Mouse (Mus musculus) neural tube, embryonic 13.5 days (tissue): ENCODE data around the gene Gse1. TPM values are rescaled to one million over a fixed set of nuclear protein-coding genes. Genes with fewer than 3 reads are reported as not detected.

Experiments used
- ATAC-seq: fragments of 200-750 bp; cut with Nextera tagmentation; 2 replicates; pipeline ENCODE4 v1.8.0; 2017; ENCODE audit warnings: low read depth, mild to moderate bottlenecking, moderate TSS enrichment, moderate library complexity
- H3K27ac ChIP-seq: fragments of 300-500 bp; sonication (generic); replicated peaks from 2 replicates; pipeline ENCODE4 v1.5.1; 2015; ENCODE audit warnings: moderate library complexity, mild to moderate bottlenecking, inconsistent platforms
- H3K27me3 ChIP-seq: fragments of 300-500 bp; sonication (generic); 2 replicates; pipeline ENCODE4 v1.6.1; 2015; ENCODE audit warnings: mild to moderate bottlenecking, inconsistent platforms
- H3K36me3 ChIP-seq: fragments of 300-500 bp; sonication (generic); 2 replicates; pipeline ENCODE4 v1.6.1; 2015; ENCODE audit warnings: mild to moderate bottlenecking, inconsistent platforms
- H3K4me1 ChIP-seq: fragments of 300-500 bp; sonication (generic); replicated peaks from 2 replicates; pipeline ENCODE4 v1.6.1; 2015; ENCODE audit warnings: inconsistent platforms
- H3K4me2 ChIP-seq: fragments of 300-500 bp; sonication (generic); 2 replicates; pipeline ENCODE4 v1.6.1; 2015; ENCODE audit warnings: inconsistent platforms, mild to moderate bottlenecking, moderate library complexity
- H3K4me3 ChIP-seq: fragments of 300-500 bp; sonication (generic); 2 replicates; pipeline ENCODE4 v1.5.1; 2015; ENCODE audit warnings: mild to moderate bottlenecking, inconsistent platforms
- H3K9ac ChIP-seq: fragments of 300-500 bp; sonication (generic); 2 replicates; pipeline ENCODE4 v1.6.1; 2015; ENCODE audit warnings: moderate library complexity, mild to moderate bottlenecking, inconsistent platforms
- H3K9me3 ChIP-seq: fragments of 300-500 bp; sonication (generic); 2 replicates; pipeline ENCODE4 v1.6.1; 2016; ENCODE audit warnings: inconsistent platforms
- WGBS: fragments of 180-500 bp; shearing (Covaris S2); methylation state at CpG from one replicate; pipeline ENCODE4 v1.1.7; 2015; 5-methylcytosine and 5-hydroxymethylcytosine counted together
- polyA plus RNA-seq: library from polyadenylated mRNA; unstranded; fragments of >200 nt; fragmentation: Nextera tagmentation; extraction: Ambion mirVana; gene quantifications from 2 replicates; pipeline ENCODE4 v1.2.1, GENCODE M21; 2015

Gene Gse1
- polyA plus RNA-seq, 1 experiment from 2014 or later: 17.1 TPM

DNA sequence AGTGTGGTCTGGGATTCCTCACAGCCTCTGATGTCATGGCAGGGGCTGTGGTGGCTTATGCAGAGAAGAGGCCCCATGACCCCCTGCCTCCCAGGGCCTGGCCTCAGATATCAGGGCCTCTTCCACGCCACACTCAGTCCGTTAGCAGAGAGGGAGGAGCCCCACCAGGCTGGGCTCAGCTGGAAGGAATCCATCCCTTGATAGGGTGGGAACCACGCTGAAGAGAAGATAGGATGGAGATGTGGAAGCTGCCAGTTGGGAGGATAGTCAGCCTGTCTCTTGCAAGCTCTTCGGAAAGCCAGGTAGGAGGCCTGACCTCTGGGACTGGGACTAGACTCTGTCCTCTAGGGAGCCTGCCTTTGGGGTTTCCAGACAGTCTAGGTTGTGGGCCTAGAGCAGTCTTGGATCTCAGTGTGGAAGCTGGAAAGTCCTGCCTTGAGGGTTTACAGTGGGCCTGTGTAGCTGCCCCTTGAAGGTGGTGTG lies 270.1 kb downstream of the Gse1 start:
- H3K27me3 ChIP-seq: no peaks in the 10 kb centered on the region
- no peak for ATAC-seq
- no peaks in the 10 kb centered on the region for H3K36me3 ChIP-seq
- peak overlapping the region; percentile 52 for H3K9ac ChIP-seq
- H3K27ac ChIP-seq: peak overlapping the region; percentile 70
- H3K4me3 ChIP-seq: peak overlapping the region; percentile 8; the same call in 1 of the 2 replicates
- peaks cover 98% of the 10 kb centered on the region for H3K4me1 ChIP-seq
- H3K9me3 ChIP-seq: no peaks in the 10 kb centered on the region
- peak overlapping the region; percentile 44 for H3K4me2 ChIP-seq
- WGBS: 11% methylated on average over 4 of the region's 4 CpGs

DNA sequence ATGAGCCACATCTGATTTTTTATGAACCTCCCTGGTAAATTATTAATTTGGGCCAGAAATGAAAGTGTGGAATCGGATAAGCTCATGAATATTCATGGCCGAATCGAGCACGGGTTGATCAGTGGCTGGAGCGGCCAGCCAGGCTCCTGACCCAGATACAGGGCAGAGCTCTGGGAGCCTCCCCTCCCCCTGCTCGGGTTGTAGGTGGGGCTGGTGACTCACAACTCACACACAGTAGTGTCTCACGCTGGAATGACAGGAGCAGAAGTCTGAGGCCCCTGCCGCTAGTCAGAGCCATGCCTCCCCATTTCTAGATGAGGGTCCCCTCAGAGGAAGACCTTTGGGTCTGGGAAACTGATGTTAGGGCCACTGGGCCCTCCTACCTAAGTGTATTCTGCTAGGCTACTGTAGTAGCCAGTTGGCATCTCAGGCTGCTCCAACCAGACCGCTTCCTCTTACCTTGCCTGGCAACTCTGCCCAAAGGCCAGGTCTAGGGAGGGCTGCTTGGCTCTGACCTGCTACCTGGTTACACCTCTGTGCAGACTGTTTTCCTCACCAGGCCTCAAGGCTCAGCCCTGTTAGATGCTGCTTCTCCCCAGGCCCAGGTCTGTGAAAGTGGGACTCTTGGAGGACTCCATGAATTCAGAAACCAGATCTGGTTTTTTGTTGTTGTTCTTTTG lies 270.8 kb downstream of the Gse1 start:
- Histone ChIP-seq H3K27ac (peak overlapping the region; percentile 70), H3K9me3 (no peaks in the 10 kb centered on the region), H3K9ac (peak overlapping the region; percentile 52), H3K4me1 (peaks cover 98% of the 10 kb centered on the region), H3K36me3 (no peaks in the 10 kb centered on the region), H3K4me3 (peak overlapping the region; percentile 8; the same call in 1 of the 2 replicates), H3K27me3 (no peaks in the 10 kb centered on the region), H3K4me2 (peak overlapping the region; percentile 44)
- ATAC-seq: no peak
- 17% methylated on average over 9 of the region's 9 CpGs for WGBS

DNA sequence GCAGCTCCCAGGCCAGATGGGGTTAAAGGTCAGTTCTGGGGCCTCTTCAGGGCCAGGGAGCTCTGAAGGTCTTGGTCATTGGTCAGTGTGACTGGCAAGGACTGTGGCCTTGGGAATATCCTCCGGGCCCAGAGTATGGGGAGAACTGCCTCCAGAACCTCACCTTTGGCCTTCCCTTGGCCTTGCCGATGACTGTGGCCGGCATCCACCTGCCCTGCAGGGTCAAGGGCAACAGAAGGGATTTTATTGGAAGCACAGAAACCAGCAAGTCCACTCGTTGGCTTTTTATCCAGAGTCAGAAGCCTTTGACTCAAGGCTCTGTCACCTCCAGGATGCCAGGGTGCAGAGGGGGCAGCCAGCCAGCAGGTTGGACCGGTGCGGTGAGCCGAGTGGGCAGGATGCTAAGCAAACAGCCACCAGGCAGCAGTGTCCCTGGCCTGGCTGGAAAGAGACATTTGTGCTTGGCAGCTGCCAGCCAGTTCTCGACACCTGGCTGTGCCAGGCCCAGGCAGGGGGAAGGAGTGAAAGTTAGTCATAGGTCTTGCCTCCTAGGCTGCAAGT lies 272.5 kb downstream of the Gse1 start:
- H3K27ac ChIP-seq: 0 out of 2 replicates have a peak overlapping the region, but pooled peaks have one; percentile 18
- peaks cover 98% of the 10 kb centered on the region for H3K4me1 ChIP-seq
- 0 out of 2 replicates have a peak overlapping the region, but pooled peaks have one; percentile 5 for H3K4me2 ChIP-seq
- no peaks in the 10 kb centered on the region for H3K9me3 ChIP-seq
- H3K36me3 ChIP-seq: no peaks in the 10 kb centered on the region
- ATAC-seq: no peak
- 69% methylated on average over 8 of the region's 8 CpGs for WGBS
- H3K4me3 ChIP-seq: no peak overlapping the region
- no peaks in the 10 kb centered on the region for H3K27me3 ChIP-seq
- H3K9ac ChIP-seq: 0 out of 2 replicates have a peak overlapping the region, but pooled peaks have one; percentile 14

DNA sequence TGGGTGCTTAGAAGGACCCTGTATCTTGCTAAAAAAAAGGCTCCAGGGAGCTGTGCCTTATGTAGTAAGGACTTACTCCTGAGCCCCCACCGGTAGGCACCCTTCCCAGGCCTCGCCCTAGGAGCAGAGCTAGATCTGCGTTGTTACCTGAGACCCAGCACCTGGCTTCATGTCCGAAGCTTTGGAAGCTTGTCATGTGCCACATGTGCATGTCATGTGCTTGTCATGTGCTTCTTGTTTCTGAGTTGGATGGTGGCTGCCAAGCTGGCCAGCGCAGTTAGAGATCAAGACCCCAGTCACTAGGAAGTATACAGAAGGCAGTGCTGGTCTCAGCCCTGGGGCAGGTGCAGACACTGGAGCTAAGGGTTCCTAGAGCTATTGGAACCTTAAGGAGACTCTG lies 273.2 kb downstream of the Gse1 start:
- H3K4me2 ChIP-seq: no peak overlapping the region
- WGBS: 87% methylated on average over 5 of the region's 5 CpGs
- no peaks in the 10 kb centered on the region for H3K27me3 ChIP-seq
- H3K4me1 ChIP-seq: peaks cover 98% of the 10 kb centered on the region
- no peak overlapping the region for H3K9ac ChIP-seq
- H3K27ac ChIP-seq: no peak overlapping the region
- H3K36me3 ChIP-seq: no peaks in the 10 kb centered on the region
- no peaks in the 10 kb centered on the region for H3K9me3 ChIP-seq
- H3K4me3 ChIP-seq: no peak overlapping the region
- ATAC-seq: no peak

DNA sequence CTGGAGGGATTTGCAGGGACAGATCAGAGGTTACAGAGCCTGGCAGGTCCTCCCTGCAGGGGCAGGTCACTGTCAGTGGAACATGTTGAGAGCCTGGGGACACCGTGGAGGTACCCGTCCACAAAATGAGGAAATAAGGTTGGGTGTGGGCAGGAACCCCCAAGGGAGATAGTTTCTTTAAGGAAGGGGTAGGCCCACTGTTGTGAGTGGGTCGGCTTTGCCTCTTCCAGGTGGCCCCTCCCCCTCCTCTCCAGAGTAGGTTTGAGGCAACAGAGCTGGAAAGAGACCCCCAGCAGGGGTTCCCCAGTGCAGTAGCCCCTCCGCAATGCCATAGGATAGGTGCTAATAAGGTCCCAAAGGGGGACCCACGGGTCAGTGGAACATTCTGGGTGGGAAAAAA lies 274.2 kb downstream of the Gse1 start:
- H3K36me3 ChIP-seq: no peaks in the 10 kb centered on the region
- H3K9me3 ChIP-seq: no peaks in the 10 kb centered on the region
- peaks cover 98% of the 10 kb centered on the region for H3K4me1 ChIP-seq
- H3K4me3 ChIP-seq: no peak overlapping the region
- no peak overlapping the region for H3K27ac ChIP-seq
- no peak overlapping the region for H3K9ac ChIP-seq
- 61% methylated on average over 5 of the region's 5 CpGs for WGBS
- no peak for ATAC-seq
- H3K4me2 ChIP-seq: no peak overlapping the region
- no peaks in the 10 kb centered on the region for H3K27me3 ChIP-seq

DNA sequence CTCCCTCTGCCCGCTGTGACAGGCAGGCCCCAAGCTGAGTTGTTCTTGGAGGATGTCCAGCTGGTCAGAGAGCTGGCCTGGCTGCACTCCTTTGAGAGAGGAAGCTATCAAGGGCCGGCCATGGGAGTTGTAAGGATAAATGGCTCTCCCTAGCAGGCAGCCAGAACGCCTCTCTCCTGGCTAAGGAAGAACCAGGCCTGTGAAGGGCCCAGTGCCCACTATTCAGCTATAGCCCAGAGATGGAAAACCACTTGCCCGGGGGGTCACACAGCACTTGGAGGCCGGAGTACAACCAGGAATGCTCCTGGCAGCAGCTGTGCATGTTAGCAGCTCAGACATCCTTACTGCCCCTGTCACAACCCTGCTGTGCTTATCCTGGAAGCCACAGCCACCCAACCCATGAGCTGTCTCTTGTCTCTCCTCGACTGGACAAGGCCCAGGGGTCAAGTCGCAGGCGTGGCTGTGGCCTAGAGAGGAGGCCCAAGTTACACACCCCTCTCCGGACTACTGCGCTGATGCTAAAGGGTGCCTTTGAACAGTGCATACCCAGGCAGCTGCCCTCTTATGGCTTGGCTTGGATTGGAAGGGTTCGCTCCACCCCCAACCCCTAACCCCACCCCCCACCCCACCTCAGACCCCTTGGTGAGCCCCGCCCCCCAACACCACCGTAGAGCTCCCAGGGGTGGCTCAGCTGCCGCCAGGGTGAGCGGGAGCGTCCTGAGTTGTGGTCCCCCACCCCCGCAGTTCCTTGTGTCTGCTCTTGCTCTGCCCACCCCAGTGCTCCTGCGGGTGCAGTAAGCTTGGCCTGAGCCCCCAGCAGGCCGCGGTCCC lies 276.2 kb downstream of the Gse1 start:
- H3K9me3 ChIP-seq: no peaks in the 10 kb centered on the region
- no peaks in the 10 kb centered on the region for H3K36me3 ChIP-seq
- H3K4me1 ChIP-seq: peaks cover 99% of the 10 kb centered on the region
- peak overlapping the region; percentile 94 for H3K27ac ChIP-seq
- peak; percentile 23; the same call in 1 of the 2 replicates for ATAC-seq
- H3K9ac ChIP-seq: peak overlapping the region; percentile 65
- 4% methylated on average over 20 of the region's 20 CpGs for WGBS
- H3K27me3 ChIP-seq: no peaks in the 10 kb centered on the region
- peak overlapping the region; percentile 56 for H3K4me2 ChIP-seq
- H3K4me3 ChIP-seq: peak overlapping the region; percentile 30

DNA sequence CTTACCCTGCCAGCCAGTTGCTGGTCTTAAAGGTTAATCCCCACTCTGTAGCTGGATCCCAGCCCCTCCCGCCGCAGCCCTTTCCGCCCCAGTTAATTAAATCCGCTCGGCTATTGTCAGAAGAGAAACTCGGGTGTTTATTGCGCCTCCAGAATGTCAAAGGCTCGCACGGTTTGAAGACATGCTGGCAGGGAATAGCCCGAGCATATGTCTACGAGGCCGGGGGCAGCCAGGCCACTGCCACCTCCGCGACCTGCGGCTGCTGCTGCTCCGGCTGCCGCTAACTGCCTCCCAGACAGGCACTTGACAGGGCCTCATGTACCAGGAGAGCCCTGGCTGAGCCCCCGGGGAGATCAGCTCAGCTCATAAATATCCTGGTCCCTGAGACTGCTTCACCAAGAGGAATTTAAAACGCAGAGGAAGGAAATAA lies 276.8 kb downstream of the Gse1 start:
- H3K9me3 ChIP-seq: no peaks in the 10 kb centered on the region
- H3K9ac ChIP-seq: peak overlapping the region; percentile 65
- no peaks in the 10 kb centered on the region for H3K27me3 ChIP-seq
- peak overlapping the region; percentile 56 for H3K4me2 ChIP-seq
- 4% methylated on average over 19 of the region's 19 CpGs for WGBS
- peak overlapping the region; percentile 94 for H3K27ac ChIP-seq
- peaks cover 100% of the 10 kb centered on the region for H3K4me1 ChIP-seq
- no peaks in the 10 kb centered on the region for H3K36me3 ChIP-seq
- peak; percentile 6; the same call in 1 of the 2 replicates for ATAC-seq
- peak overlapping the region; percentile 30 for H3K4me3 ChIP-seq

DNA sequence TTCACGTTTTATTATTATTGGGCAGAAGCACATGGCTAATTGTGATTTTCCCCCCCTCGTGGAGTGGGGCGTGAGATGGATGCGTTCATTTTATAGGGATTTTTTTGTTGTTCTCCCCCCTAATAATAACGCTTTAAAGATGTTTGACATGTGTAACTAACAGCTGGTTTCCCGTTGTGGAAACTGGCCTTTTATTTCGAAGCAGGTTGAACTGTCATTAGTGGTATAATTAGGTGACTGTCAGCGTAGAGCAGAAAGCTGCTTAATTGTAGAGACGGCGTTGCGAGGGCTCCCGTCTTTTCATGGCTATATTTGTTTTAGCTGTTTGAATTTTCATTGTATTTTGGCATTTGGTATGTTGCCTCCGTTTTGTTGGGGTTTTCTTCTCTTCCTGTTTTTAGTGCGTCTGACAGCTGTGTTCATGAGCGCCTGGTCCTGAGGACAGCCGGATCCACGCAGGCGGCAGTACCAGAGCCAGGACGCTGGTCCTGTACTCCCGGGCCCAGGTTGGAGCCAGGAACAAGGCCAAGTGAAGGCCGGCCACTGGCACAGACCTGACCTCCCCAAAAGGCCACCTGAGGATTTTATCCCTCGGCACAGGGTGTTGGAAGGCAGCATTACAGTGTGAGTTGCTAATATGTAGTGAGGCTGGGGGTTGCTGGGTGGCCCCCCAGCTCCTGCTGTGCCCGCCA lies 277.5 kb downstream of the Gse1 start:
- Histone ChIP-seq H3K4me2 (peak overlapping the region; percentile 56), H3K36me3 (no peaks in the 10 kb centered on the region), H3K9me3 (no peaks in the 10 kb centered on the region), H3K27me3 (no peaks in the 10 kb centered on the region), H3K27ac (peak overlapping the region; percentile 94), H3K4me1 (peaks cover 100% of the 10 kb centered on the region), H3K4me3 (peak overlapping the region; percentile 30), H3K9ac (peak overlapping the region; percentile 65)
- 12% methylated on average over 23 of the region's 23 CpGs for WGBS
- no peak for ATAC-seq

DNA sequence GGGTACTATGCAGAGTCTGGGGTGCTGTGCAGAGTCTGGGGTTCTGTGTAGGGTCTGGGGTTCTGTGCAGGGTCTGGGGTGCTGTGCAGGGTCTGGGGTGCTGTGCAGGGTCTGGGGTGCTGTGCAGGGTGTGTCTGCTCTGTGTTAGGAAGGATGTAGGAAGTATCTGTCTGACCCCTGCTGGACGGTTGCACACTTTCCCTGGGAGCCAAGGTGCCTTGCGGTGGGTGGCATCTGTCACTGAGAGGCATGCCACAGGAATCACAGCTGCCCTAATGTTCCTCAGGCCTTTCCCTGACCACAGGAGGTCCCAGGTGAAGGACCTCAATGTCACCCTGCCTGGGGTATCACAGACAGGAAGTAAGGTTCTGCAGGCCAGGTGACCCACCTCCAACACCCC lies 278.3 kb downstream of the Gse1 start:
- Histone ChIP-seq H3K9ac (no peak overlapping the region), H3K4me1 (peaks cover 100% of the 10 kb centered on the region), H3K4me2 (no peak overlapping the region), H3K27ac (no peak overlapping the region), H3K9me3 (no peaks in the 10 kb centered on the region), H3K4me3 (no peak overlapping the region), H3K36me3 (no peaks in the 10 kb centered on the region), H3K27me3 (no peaks in the 10 kb centered on the region)
- 52% methylated on average over 2 of the region's 2 CpGs for WGBS
- no peak for ATAC-seq

DNA sequence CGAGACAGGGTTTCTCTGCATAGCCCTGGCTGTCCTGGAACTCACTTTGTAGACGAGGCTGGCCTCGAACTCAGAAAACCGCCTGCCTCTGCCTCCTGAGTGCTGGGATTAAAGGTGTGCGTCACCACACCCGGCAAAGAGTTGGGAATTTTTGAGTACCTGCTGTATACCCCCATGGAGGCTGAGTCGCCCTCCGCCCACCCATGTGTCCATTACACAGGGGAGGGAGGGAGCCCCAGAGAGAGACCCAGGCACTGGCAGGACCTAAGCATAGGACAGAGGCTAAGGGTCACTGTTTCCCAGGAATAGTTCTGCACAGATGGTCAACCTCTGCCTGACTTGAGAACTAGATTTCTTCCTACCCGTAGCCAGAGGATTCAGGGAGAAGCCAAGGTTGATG lies 279.0 kb downstream of the Gse1 start:
- H3K4me1 ChIP-seq: peaks cover 100% of the 10 kb centered on the region
- WGBS: 88% methylated on average over 9 of the region's 9 CpGs
- H3K27me3 ChIP-seq: no peaks in the 10 kb centered on the region
- H3K9me3 ChIP-seq: no peaks in the 10 kb centered on the region
- H3K9ac ChIP-seq: peak overlapping the region; percentile 49; the same call in 1 of the 2 replicates
- no peak overlapping the region for H3K4me2 ChIP-seq
- H3K36me3 ChIP-seq: no peaks in the 10 kb centered on the region
- no peak overlapping the region for H3K27ac ChIP-seq
- H3K4me3 ChIP-seq: no peak overlapping the region
- no peak for ATAC-seq

DNA sequence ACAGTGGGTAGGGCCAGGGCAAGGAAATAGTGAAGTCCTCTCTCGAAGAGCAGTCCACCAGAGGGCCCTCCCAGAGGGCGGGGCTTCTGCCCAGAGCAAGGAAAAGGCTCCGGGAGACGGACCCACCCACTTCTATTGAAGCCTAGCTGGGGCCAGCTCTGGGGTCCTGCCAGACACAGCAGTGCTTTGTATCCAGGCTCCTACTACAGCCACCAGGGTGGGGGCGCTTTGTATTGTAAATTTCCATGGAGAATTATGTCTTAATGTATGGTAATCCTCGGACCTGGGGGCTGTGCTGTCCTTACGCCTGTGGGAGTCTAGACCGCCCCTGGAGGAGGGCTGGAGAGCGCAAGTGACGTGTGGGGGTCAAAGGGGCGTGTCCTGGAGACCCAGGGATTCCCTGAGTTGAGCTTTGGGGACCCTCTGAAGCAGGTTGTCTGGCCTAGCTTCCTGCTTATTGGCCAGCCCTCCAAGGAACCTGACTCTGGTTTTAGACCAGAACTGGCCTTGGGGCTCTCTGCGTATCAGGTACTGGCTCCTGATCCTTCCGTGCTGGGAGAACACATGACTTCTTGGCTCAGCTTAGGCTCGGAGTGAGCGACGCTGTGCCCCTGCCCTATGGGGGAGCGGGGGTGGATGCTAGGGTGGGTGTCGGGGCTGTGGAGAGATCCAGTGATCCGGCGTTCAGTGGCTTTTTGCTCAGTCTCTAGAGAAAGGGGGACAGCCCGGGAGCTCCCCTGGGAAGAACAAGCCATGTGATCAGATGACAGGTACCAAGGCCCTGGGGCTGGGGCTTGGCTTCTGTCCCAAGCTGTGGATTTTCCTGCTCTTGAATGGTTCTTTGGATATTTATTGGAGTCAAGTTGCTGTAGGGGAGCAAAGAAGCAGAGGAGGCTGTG lies 281.1 kb downstream of the Gse1 start:
- WGBS: 3% methylated on average over 21 of the region's 21 CpGs
- no peaks in the 10 kb centered on the region for H3K36me3 ChIP-seq

More for the DNA sequence above, 281.1 kb downstream of the Gse1 start:
- Histone ChIP-seq H3K9me3 (no peaks in the 10 kb centered on the region), H3K4me3 (peak overlapping the region; percentile 17), H3K27ac (peak overlapping the region; percentile 67), H3K27me3 (no peaks in the 10 kb centered on the region), H3K9ac (peak overlapping the region; percentile 50), H3K4me2 (peak overlapping the region; percentile 47), H3K4me1 (peaks cover 100% of the 10 kb centered on the region)
- peak; percentile 36; the same call in 1 of the 2 replicates for ATAC-seq
